Mouse (Mus musculus): ENCODE measurements around the gene Uba3.

- TF ChIP-seq POLR2A (IDR thresholded peaks at IDR 0.05; ENCODE audit: low read depth, low read length) (no peak), CTCF (conservative IDR thresholded peaks at IDR 0.05; ENCODE audit: insufficient read depth, insufficient read length, low read depth, low read length) (no peak)
Measured at GRCm38 (mm10) chr6:97144359-97144758, 61.1 kb downstream of the Uba3 start.
